In the genomic region with DNA sequence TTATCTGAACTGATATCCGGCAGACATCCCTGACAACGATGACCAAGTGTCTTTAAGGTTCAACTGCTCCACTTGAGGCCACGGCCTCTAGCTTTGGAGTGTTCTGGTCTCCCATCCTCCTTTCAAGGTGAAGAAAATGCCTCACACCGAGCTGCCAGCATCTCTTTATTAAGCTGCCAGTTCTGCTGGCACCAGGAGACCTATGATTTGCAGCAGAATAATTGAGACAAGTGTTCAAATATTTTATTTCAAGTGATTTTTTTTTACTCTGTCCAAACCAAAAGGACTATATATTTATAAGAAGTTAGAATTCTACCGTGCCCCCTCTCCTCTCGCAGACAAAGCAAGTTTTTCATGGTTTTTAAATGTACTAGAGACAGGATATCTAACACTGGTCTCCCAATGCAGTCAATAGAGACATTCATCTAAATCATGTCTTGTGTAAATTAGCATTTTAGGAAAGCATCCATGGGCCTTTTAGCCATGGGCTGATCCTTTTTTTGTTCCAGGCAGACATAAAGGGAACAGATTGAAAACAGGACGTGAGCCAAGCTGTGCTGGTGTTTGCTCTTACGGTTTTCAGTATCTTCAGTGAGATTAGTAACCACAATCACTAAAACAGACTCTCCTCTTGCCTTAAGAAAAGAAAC, we compare ENCODE assay signal across 17 mouse cellular contexts.
DNase-seq lines count a peak whose midpoint lies in the region; ATAC-seq and TF ChIP-seq lines count a peak whose summit lies in the region.
"Had no signal": no experiment of that assay in that cellular context is flagged by ENCODE, and none has a peak within 500 bp of the region (broad histone marks: within the 10 kb centered on the region; RNA-seq: fewer than 3 reads in every experiment).

No protein-coding gene starts in this region.

- intact Hi-C loops in left cerebral cortex, adult 2 months (cut with DNase I), result no loop called here

- H3K9me3 ChIP-seq in forebrain, embryonic 12.5 days, result no peaks in the 10 kb centered on the region
- H3K9me3 ChIP-seq in hindbrain, embryonic 15.5 days, result no peaks in the 10 kb centered on the region
- H3K9me3 ChIP-seq in neural tube, embryonic 12.5 days, result no peaks in the 10 kb centered on the region
- H3K9me3 ChIP-seq: G1E; limb, embryonic 13.5 days had no signal

- no peaks in the 10 kb centered on the region for H3K27me3 ChIP-seq in forebrain, embryonic 12.5 days
- no peaks in the 10 kb centered on the region for H3K27me3 ChIP-seq in hindbrain, embryonic 15.5 days
- H3K27me3 ChIP-seq in neural tube, embryonic 12.5 days (replicated peaks), result no peaks in the 10 kb centered on the region
- H3K27me3 ChIP-seq: limb, embryonic 13.5 days had no signal

- peaks cover 16% of the 10 kb centered on the region for H3K4me1 ChIP-seq in forebrain, embryonic 12.5 days
- peaks cover 15% of the 10 kb centered on the region for H3K4me1 ChIP-seq in hindbrain, embryonic 15.5 days (replicated peaks)
- peaks cover 10% of the 10 kb centered on the region for H3K4me1 ChIP-seq in neural tube, embryonic 12.5 days

- 0 out of 2 replicates have a peak overlapping the region, but pooled peaks have one; percentile 36 for H3K27ac ChIP-seq in forebrain, embryonic 12.5 days
- 0 out of 2 replicates have a peak overlapping the region, but pooled peaks have one; percentile 5 for H3K27ac ChIP-seq in hindbrain, embryonic 15.5 days (replicated peaks)
- H3K27ac ChIP-seq in neural tube, embryonic 12.5 days, result no peak overlapping the region
- H3K27ac ChIP-seq in left cerebral cortex, adult 2 months, result no peak overlapping the region
- H3K27ac ChIP-seq: gastrocnemius, adult 2 months; heart, adult 2 months; kidney, postnatal 0 days; layer of hippocampus, adult 2 months; limb, embryonic 13.5 days had no signal

- no peak overlapping the region for H3K9ac ChIP-seq in forebrain, embryonic 12.5 days
- H3K9ac ChIP-seq in hindbrain, embryonic 15.5 days, result no peak overlapping the region
- no peak overlapping the region for H3K9ac ChIP-seq in neural tube, embryonic 12.5 days
- H3K9ac ChIP-seq: limb, embryonic 13.5 days; liver, postnatal 0 days had no signal

- 16% methylated on average over 8 of the region's 8 CpGs for WGBS in forebrain, embryonic 12.5 days
- WGBS in hindbrain, embryonic 15.5 days, result 12% methylated on average over 8 of the region's 8 CpGs
- WGBS in neural tube, embryonic 12.5 days, result 25% methylated on average over 8 of the region's 8 CpGs

- no peaks in the 10 kb centered on the region for H3K36me3 ChIP-seq in forebrain, embryonic 12.5 days (replicated peaks)
- H3K36me3 ChIP-seq in hindbrain, embryonic 15.5 days, result no peaks in the 10 kb centered on the region
- no peaks in the 10 kb centered on the region for H3K36me3 ChIP-seq in neural tube, embryonic 12.5 days
- H3K36me3 ChIP-seq: G1E; limb, embryonic 13.5 days had no signal

- no peak for TF ChIP-seq CTCF in left cerebral cortex, adult 2 months (IDR thresholded peaks at IDR 0.05)

- peak; percentile 55; the same call in 1 of the 2 replicates for ATAC-seq in forebrain, embryonic 12.5 days (ENCODE audit: low FRiP score)
- ATAC-seq in hindbrain, embryonic 15.5 days (ENCODE audit: low FRiP score, low read depth), result peak; percentile 45; the same call in 1 of the 2 replicates
- peak; percentile 64 for ATAC-seq in neural tube, embryonic 12.5 days (ENCODE audit: low FRiP score, low read depth)
- ATAC-seq in monocyte, adult 5-6 weeks (replicated peaks; ENCODE audit: insufficient number of reproducible peaks, low FRiP score, low TSS enrichment, poor library complexity, severe bottlenecking), result no peak
- ATAC-seq: liver, postnatal 0 days had no signal

- peak; percentile 21 for DNase-seq in brain, adult 2 months (ENCODE audit: low read depth, low spot score)
- no peak for DNase-seq in left cerebral cortex, adult 2 months (ENCODE audit: extremely low spot score in 1 of 2, low spot score in 2 of 2)
- no peak for DNase-seq in testis, postnatal 14 days (ENCODE audit: low spot score)
- DNase-seq: adrenal gland, postnatal 14 days; gastrocnemius, adult 2 months; heart, adult 2 months; liver, postnatal 0 days; lung, postnatal 36 days; right cerebral cortex, postnatal 4 days had no signal

- no peak overlapping the region; the same call in 1 of the 2 replicates for H3K4me2 ChIP-seq in forebrain, embryonic 12.5 days
- 0 out of 2 replicates have a peak overlapping the region, but pooled peaks have one; percentile 15 for H3K4me2 ChIP-seq in hindbrain, embryonic 15.5 days
- 0 out of 2 replicates have a peak overlapping the region, but pooled peaks have one; percentile 12 for H3K4me2 ChIP-seq in neural tube, embryonic 12.5 days (replicated peaks)
- H3K4me2 ChIP-seq: limb, embryonic 13.5 days had no signal

- no peak overlapping the region for H3K4me3 ChIP-seq in forebrain, embryonic 12.5 days (replicated peaks)
- no peak overlapping the region for H3K4me3 ChIP-seq in hindbrain, embryonic 15.5 days
- H3K4me3 ChIP-seq in neural tube, embryonic 12.5 days, result no peak overlapping the region
- no peak overlapping the region for H3K4me3 ChIP-seq in left cerebral cortex, adult 2 months
- H3K4me3 ChIP-seq: gastrocnemius, adult 2 months; heart, adult 2 months; layer of hippocampus, adult 2 months; limb, embryonic 13.5 days had no signal

Comparison
In these comparisons a context has a peak if more than half of its experiments do, and no peak if none do; other contexts are left out.
1. H3K27ac ChIP-seq: peak in forebrain, embryonic 12.5 days (single experiment) and hindbrain, embryonic 15.5 days (single experiment); none in neural tube, embryonic 12.5 days (single experiment) and left cerebral cortex, adult 2 months (single experiment).